Mouse (Mus musculus) skeletal muscle tissue, adult 2 months (tissue): Measurements from ENCODE around the gene Ap2a2.
"Not testable (repeated sequence)": the region's sequence is repeated elsewhere in the genome, so short reads cannot be mapped to it uniquely, and the experiment has no call there.

Source experiments
- DNase-seq: peaks from one replicate; pipeline ENCODE4 v3.0.0-alpha.2; 2012; ENCODE audit warnings: low read depth, low spot score

The Ap2a2 gene

DNA sequence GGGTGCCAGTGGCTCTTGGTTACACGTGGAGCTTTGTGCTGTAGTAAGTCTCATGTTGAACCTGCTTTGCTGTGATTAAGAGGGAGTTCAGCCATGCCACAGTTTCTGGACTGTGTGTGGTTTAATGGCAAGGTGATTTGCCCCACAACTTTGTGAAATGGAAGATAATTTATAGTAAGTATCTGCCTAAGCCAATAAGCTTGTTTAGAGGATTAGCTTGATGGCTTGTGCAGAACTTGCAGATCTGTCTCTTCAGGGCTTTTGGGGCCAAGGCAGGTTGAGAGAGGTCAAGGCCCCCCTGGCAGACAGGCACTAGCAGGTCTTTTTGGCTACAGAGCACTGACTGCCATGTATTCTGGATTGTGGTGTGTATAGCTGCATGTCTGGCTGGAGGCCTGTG, 35.0 kb downstream of the Ap2a2 start:
- DNase-seq: no peak

DNA sequence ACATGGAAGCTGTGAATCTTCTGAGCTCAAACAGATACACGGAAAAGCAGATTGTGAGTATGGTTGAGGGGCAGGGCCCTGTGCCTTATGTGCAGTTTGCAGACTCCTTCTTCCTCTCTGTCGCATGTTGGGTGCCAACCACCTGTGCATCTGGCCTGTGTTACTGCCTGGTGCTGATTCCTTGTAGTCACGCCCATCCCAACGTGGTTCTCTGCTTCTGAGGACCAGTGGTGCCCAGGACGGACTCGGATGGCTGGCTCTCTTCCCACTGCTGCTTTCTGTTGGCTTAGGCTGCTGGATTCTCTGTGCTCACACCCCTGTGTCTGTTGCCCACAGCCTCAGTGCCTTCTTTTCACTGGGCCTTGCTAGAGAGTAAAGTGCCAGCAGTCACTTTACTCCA, 35.6 kb downstream of the Ap2a2 start:
- no peak for DNase-seq

DNA sequence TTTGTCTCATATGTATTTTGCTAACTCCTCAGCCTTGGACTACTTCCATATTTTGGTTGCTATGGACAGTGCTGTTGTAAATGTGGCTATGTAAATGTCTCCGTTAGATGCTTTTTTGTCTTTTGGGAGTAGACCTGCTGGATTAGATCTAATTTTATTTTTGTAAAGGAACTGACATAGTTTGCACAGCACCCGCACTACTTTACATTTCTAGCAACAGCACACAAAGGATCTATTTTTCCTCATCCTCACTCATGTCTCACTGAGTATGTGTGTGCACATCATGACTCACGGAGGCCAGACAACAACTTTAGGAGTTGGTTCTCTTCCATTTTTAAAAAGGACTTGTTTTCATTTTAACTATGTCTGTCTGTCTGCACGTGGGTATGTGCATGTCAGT, 45.7 kb downstream of the Ap2a2 start:
- DNase-seq: no peak

DNA sequence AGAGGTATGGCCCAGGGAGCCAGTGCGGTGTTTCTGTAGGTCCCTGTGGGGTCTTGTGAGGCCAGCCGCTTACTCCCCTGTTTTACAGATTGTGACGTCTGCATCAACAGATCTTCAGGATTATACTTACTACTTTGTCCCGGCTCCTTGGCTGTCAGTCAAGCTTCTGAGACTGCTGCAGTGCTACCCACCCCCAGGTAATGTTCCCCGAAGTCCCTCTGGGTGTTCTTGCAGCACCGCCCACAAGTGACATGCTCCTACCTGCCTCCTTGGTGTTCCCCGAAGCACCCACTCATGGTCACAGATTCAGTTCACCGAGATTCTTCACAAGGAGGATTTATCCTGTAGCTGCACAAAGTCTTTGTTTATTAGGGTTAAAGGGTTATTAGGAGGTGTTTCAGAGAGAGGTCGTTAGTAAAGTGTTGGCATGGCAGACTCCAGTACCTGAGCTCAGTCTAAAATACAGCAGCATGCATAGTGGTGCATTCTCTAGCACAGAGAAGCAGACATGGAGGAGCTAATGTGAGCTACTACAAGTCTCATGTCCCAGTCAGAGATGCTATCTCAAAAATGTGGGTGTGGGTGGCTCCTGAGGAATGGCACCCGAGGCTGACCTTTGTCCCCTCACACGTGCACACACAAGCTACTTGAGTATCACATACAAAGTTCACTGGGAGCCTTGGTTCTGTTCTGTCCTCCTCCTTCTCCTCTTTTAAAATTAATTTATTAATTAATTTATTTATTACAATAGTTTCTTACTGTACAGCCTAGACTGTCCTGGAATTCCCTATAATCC, 47.9 kb downstream of the Ap2a2 start:
- DNase-seq: no peak

DNA sequence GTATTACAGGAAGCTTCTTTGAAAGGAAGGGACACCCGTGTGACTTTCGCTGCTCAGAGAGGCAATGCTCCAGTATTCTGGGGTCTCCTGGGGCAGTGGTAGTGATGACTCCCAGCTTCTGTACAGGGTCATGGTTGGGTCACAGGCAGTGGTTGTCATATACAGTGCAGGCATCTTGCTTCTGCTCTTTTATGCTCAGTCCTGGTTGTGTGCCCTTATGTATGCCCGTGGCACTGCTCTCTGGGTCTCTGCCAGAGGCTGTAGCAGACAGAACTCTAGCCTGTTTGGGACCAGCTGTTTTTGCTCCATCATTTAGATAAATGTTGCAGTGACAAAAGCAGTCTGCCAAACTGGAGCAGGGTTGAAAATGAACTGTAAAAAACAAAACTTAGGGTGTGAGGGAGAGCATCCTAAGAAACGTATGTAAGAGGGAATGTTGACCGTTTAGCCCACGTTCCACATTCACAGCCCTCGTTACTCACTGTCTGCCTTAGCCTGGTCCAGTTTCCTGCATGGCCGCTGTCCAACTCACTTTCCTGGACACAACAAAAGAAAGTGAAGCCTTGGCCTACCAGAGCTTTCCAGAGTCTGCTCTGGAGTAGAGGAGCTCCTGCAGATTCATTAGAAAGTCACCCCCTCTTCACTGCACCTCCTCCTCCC, 49.9 kb downstream of the Ap2a2 start:
- DNase-seq: no peak

DNA sequence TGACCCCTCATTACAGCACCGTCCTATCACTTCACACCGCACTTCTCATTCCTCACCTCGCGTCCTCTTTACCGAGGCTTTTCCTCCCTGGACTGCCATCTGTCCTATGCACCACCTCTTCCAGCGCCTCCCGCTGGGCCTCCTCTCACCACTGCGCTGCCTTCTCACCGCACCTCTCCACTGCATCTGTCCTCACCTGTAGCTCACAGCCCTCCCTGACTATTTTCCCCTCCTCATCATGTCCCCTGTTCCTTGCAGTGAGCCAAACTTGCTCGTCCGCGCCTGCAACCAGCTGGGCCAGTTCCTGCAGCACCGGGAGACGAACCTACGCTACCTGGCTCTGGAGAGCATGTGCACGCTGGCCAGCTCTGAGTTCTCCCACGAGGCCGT, 50.4 kb downstream of the Ap2a2 start:
- no peak for DNase-seq

DNA sequence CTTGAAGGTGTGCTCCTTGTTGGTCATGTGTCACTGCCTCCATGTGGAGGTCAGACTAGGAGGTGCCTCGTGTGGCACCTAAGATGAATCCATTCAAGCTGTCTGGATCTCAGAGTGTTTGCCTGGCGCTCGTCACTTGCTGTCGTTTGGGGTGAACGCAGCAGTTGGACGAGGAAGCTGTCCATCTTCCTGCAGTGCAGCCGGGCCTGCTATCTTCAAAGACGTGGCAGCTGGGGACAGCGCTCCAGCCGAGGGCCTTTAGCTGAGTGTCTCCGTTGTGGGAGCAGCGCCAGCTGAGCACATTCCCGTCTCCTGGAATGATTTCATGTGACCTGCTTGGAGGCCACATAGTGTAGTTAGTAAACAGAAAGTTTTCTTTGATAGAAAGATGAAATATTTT, 50.8 kb downstream of the Ap2a2 start:
- DNase-seq: no peak

DNA sequence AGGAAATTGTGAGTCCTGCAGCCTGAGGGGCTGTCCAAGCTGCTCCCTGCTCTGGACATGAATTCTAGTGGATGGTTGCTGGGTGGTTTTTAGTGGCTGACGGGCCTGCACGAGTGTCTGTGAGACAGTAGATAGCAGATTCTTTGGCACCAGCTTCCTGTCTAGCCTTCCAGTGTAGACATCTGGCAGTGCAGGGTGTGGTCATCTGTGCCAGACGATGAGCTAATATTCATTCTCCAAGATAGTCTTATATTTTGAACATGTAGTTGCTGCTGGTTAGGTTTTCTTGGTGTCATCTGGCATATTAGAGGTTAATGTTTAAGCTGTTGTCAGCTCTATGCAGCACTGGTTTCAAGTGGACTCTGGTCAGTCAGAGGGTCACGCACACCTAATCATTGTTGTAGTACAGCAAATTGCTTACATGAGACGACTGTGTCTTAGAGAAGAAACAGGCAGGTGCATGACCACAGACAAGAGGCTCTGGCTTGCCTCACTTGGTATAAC, 52.4 kb downstream of the Ap2a2 start:
- DNase-seq: peak; percentile 19

DNA sequence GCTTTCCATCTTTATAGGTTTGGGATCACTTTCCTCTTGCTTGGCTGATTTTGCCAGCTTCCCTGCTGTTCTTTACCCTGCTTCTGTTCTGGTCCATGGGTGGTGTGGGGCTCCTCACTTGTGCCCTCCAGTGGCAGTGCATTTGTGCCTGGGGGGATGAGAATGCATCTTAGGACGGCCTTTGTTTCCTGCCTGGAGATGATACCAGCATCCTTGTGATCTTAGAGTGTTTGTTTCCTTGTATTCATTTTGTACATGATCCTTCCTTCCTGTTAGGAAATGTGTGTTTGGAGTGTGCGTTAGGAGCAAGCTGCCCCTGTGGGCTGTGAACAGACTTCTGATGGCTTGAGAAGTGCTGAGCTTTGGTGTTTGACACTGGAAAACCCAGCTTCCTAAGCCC, 62.2 kb downstream of the Ap2a2 start:
- no peak for DNase-seq

DNA sequence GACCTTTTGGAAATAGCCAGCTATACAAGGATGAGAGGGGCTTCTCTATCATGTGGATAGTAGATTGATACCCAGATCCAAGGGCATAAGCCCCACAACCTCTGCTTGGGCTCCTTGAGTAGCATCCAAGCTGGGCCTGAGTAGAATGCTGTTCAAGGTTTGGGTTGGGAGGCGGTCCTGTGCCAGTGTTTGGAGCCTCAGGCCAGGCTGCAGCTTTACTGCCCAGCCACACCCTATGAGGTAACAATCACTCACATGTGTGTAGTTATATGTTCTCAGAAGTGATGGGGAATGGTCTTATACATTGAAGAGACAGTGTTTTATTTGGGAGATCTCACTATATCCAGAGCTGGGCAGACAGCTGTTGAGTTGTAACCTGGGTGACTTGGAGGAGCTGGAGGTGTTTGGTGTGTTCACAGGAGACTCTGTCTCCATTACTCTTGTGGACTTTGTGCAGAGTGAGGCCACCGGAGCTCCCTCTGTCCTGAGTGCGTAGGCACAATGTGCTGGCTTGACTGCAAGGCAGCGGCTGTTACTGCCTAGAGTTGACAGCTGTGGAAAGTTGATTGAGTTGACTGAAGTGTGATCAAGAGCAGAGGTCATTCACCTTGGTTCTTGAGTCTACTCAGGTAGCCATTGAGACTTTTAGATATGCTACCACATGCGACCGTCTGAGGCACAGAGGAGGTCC, 63.3 kb downstream of the Ap2a2 start:
- DNase-seq: no peak

DNA sequence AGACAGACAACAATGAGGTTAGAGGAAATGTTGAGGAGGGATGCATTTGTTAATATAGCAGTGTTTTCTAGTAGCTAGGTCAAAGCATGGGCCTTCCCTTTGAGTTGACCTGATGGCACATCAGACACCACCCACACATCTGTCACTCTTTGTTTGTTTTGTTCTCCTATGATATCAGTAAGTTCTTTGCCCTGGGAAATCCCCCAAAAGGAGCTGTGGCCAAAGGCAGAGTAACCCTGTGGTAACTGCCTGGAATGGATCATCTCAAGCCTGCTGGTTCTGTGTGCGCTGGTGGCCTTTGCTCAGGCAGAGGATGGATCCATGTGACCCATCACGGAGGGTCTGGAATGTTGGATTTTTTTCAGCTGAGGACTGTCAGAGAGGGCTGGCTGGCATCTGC, 66.0 kb downstream of the Ap2a2 start:
- no peak for DNase-seq

DNA sequence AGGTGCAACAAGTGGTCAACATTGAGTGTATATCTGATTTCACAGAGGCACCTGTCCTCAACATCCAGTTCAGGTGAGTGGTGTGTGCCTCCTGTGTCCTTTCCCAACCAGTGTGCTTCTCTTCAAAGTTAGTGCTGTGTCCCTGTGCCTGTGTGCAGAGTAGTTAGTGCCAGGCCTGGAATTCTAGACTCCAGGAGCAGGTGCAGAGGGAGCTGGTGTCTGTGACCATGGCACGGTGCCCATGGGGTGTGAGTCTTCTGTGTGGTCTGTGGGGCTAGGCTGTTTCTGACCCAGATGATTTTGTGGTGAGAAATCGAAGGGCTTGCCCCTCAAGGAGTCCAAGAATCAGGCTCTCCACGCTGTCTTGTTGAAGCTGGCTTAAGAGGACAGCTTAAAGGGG, 67.3 kb downstream of the Ap2a2 start:
- peak; percentile 11 for DNase-seq

DNA sequence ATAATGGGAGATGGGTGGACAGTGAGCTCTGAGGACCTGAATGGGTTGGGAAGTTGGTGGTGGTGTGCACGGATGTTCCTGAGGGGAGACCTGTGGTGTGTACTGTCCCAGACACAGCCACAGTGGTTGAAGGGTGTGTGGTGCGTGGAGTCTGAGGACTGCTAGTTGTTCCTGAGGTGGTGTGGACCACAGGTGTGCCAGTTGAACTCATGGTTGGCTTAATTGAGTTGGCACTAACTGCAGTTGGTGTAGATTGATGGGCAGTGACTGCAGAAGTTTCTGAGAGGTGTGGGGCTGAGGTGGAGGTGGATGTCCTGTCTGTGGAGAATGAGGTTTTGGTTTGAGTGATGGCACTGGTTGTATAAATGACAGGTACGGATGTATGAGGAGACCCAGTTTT, 76.1 kb downstream of the Ap2a2 start:
- DNase-seq: not testable (repeated sequence)

DNA sequence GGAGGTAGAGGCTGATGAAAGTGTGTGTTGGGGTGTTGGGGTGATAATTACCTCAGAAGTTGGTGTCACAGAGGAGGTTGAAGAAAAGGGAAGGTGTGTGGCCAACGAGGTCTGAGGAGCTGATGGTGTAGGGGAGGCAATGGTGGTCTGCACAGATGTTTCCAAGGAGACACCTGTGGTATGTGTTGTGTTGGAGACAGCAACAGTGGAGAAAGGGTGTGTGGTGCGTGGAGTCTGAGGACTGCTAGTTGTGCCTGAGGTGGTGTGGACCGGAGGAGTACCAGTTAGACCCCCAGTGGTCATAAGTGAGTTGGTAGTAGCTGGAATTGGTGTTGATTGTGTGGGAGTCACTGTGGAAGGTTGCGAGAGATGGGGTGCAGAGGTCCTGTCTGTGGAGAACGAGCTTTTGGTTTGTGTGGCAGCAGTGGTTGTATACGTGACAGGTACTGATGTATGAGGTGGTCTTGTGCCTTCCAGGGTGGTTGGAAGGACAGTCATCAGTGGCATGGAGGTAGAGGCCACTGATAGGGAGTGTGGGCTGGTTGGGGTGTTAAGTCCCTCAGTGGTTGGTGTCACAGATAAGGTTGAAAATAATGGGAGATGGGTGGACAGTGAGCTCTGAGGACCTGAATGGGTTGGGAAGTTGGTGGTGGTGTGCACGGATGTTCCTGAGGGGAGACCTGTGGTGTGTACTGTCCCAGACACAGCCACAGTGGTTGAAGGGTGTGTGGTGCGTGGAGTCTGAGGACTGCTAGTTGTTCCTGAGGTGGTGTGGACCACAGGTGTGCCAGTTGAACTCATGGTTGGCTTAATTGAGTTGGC, 76.8 kb downstream of the Ap2a2 start:
- DNase-seq: not testable (repeated sequence)

DNA sequence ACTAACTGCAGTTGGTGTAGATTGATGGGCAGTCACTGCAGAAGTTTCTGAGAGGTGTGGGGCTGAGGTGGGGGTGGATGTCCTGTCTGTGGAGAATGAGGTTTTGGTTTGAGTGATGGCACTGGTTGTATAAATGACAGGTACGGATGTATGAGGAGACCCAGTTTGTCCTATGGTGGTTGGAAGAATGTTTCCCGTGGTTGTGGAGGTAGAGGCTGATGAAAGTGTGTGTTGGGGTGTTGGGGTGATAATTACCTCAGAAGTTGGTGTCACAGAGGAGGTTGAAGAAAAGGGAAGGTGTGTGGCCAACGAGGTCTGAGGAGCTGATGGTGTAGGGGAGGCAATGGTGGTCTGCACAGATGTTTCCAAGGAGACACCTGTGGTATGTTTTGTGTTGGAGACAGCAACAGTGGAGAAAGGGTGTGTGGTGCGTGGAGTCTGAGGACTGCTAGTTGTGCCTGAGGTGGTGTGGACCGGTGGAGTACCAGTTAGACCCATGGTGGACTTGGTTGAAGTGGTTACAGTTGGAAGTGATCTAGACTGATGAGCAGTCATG, 77.4 kb downstream of the Ap2a2 start:
- not testable (repeated sequence) for DNase-seq

DNA sequence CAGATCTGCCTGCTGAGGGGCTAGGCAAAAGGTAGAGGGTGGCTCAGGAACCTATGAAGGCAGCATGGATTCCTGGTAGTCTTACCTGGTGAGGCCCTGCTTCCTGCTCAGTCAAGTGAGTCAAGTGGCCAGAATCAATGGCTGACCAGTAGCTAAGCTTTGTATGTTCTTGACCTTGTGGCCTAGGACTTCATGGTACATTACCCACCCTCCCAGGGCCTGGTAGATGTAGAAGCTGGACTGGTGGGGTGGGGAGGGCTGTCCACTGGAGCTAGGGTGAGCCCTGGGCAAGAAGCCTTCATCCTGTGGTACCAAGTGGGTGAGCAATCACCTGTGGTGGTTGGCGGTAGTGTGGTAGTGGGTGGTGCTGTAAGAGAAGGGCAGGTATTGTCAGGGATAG, 80.4 kb downstream of the Ap2a2 start:
- no peak for DNase-seq

DNA sequence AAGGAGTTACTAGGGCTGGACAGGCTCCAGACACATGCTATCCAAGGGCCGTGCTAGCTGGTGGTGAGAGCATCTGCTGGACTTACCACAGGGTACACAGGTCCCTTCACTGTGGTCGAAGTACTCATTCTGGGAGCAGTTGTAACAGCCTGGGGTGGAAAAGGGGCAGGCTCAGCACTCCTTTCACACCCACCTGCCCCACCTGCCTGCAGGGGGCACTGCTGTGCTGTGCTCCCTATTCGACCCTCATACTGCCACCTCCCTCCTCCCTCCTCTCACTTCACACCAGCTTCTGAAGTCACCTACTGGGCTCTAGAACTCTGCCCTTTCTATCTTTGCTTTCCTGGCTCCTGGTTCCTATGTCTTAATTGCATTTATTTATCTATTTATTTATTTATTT, 81.2 kb downstream of the Ap2a2 start:
- DNase-seq: no peak

DNA sequence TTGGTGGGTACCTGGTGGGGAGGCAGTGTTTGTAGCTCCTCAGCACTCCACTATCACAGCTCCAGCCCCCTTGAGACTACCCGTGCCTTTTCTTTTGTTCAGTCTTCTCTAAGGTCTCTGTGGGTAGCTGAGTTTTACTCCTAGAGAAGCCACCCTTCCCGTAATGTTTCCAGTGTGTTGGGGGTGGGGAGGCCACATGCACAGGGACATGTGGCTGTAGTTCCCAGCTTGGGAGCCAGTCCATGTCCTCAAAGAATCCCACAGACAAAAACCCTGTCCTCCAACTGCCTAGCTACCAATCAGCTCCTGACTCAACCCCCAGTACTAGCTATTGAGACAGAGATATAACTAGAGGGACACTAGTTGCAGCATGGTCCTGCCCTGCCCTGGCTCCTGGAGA, 85.1 kb downstream of the Ap2a2 start:
- DNase-seq: no peak

DNA sequence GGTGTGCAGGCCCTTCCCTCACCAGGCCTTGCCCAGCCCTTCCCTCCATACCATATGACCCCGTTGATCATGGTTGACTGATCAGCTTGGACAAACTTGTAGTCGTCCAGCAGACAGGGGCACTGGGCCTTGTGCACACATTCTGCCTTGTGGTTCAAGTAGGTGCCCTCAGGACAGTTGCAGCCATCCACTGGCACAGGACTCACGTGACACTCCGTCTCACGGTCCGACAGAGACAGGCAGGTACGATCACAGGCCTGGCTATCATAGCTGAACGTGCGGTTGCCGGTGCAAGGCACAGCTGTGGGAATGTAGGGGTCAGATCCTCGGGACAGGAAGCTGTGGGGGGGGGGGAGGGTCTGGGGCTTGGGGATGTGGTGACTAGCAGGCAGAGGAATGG, 85.8 kb downstream of the Ap2a2 start:
- DNase-seq: no peak

DNA sequence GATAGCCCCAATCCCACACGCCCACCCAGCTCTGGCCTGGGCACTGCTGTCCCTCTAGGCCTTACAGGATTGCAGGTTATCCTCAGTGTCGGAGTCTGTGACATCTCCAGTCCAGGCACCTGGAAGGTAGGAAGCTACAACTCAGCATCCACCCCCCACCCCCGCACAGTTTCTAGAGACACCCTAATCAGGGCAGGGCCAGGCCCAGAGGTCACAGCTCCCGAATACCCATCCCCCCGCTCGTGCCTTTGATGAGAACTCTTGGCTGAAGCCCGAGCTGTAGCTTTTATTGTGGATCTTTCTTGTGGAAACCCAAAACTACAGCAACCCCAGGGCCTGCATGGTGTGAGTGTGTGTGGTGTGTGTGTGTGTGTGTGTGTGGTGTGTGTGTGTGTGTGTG, 90.2 kb downstream of the Ap2a2 start:
- no peak for DNase-seq

DNA sequence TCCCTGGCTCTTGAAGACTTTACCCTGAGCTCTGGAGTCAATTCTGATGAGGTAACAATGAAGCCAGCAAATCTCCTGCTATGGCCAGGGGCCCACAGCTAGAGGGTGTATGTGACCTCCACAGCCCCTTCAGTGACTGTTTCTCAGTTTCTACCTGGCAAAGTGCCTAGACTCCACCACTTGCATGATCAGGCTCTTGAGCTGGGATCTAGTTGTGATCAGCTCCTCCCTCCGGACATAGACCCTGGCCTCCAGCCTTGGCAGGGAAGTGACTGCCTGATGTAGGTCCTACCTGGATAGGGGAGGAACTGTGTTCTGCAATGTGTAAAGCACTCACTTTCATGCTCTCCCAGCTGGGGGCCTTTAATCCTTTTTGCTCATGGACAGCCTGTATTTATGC, 98.4 kb downstream of the Ap2a2 start:
- no peak for DNase-seq

DNA sequence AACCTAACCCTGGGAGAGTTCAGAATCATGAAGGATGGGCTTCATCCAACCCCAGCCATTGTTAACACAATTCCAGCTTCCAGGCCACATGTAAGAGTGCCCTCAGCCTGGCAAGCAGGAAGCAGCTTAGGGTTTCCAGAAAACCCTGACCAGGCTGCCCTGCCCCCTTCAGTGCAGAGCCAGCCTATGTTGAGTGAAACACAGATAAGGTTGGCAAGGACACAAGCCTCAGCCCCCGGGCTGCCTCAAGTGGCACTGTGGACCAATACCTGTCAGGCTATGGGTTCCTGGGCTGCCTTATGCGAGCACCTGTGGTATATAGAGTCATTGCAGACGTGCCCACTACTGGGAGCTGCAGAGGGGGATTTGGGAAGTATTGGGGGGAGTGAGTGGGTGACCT, 99.5 kb downstream of the Ap2a2 start:
- DNase-seq: no peak
